Mouse (Mus musculus): ENCODE results near the gene Ptch1.

GRCm38 (mm10) chr13:63530371-63530764 is 43.0 kb downstream of the Ptch1 start:
- TF ChIP-seq TCF12 (IDR thresholded peaks at IDR 0.05; ENCODE audit: low read depth, low read length): no peak
- no peak for TF ChIP-seq POLR2A (IDR thresholded peaks at IDR 0.05; ENCODE audit: low read depth, low read length)
- TF ChIP-seq PAX5 (IDR thresholded peaks at IDR 0.05; ENCODE audit: low read length): no peak
- TF ChIP-seq CTCF (conservative IDR thresholded peaks at IDR 0.05 in 1 of 2, IDR thresholded peaks at IDR 0.05 in 1 of 2; ENCODE audit: low read depth in 2 of 2, low read length in 2 of 2): no peak
- TF ChIP-seq ELF1 (IDR thresholded peaks at IDR 0.05; ENCODE audit: low read depth, low read length): no peak
- no peak for TF ChIP-seq BHLHE40 (IDR thresholded peaks at IDR 0.05; ENCODE audit: low read depth, low read length)
- TF ChIP-seq KAT2A (IDR thresholded peaks at IDR 0.05; ENCODE audit: insufficient replicate concordance, low read length): no peak
- no peak for TF ChIP-seq EP300 (IDR thresholded peaks at IDR 0.05; ENCODE audit: low read length)
- TF ChIP-seq ZNF384 (IDR thresholded peaks at IDR 0.05; ENCODE audit: low read depth, low read length): no peak
- TF ChIP-seq RCOR1 (conservative IDR thresholded peaks at IDR 0.05; ENCODE audit: low read depth, low read length): no peak
- no peak for TF ChIP-seq CHD2 (IDR thresholded peaks at IDR 0.05; ENCODE audit: low read length)
- no peak for TF ChIP-seq MAFK (IDR thresholded peaks at IDR 0.05; ENCODE audit: insufficient replicate concordance, low read length)
- no peak for TF ChIP-seq MEF2A (IDR thresholded peaks at IDR 0.05; ENCODE audit: borderline replicate concordance, low read depth, low read length)
- TF ChIP-seq CHD1 (IDR thresholded peaks at IDR 0.05; ENCODE audit: low read depth, low read length): no peak

All from CH12.LX (cell line).